Mouse (Mus musculus) kidney, embryonic 16.5 days (tissue): ENCODE results near the gene Lnp1. TPM values are rescaled to one million over a fixed set of nuclear protein-coding genes. Genes with fewer than 3 reads are reported as not detected.
"Not testable (repeated sequence)": the region's sequence is repeated elsewhere in the genome, so short reads cannot be mapped to it uniquely, and the experiment has no call there.

Experiments
- ATAC-seq: fragments of 200-750 bp; cut with Nextera tagmentation; 2 replicates; pipeline ENCODE4 v1.8.0; 2017; ENCODE audit warnings: moderate TSS enrichment; ENCODE audit not compliant: low FRiP score, low TSS enrichment
- H3K27ac ChIP-seq: fragments of 300-500 bp; sonication (generic); 2 replicates; pipeline ENCODE4 v1.5.1; 2014; ENCODE audit warnings: low read length
- H3K27me3 ChIP-seq: fragments of 300-500 bp; sonication (generic); 2 replicates; pipeline ENCODE4 v1.6.1; 2014; ENCODE audit warnings: low read length, control low read depth, mixed read lengths; ENCODE audit not compliant: insufficient read depth
- H3K36me3 ChIP-seq: fragments of 300-500 bp; sonication (generic); 2 replicates; pipeline ENCODE4 v1.6.1; 2014; ENCODE audit warnings: low read length, control low read depth, mixed read lengths; ENCODE audit not compliant: insufficient read depth
- H3K4me1 ChIP-seq: fragments of 300-500 bp; sonication (generic); 2 replicates; pipeline ENCODE4 v1.6.1; 2014; ENCODE audit warnings: low read length, control low read depth, mixed read lengths; ENCODE audit not compliant: insufficient read depth
- H3K4me2 ChIP-seq: fragments of 300-500 bp; sonication (generic); replicated peaks from 2 replicates; pipeline ENCODE4 v1.6.1; 2014; ENCODE audit warnings: low read depth, low read length
- H3K4me3 ChIP-seq: fragments of 300-500 bp; sonication (generic); 2 replicates; pipeline ENCODE4 v1.5.1; 2014; ENCODE audit warnings: mild to moderate bottlenecking, low read length
- H3K9ac ChIP-seq: fragments of 300-500 bp; sonication (generic); replicated peaks from 2 replicates; pipeline ENCODE4 v1.6.1; 2014; ENCODE audit warnings: low read length
- H3K9me3 ChIP-seq: fragments of 300-500 bp; sonication (generic); 2 replicates; pipeline ENCODE4 v1.6.1; 2016; ENCODE audit warnings: low read length, control low read depth
- WGBS: fragments of 180-500 bp; shearing (Covaris S2); extraction: QIAGEN DNeasy Blood & Tissue Kit; methylation state at CpG from one replicate; pipeline ENCODE4 v1.1.7; 2014; 5-methylcytosine and 5-hydroxymethylcytosine counted together
- polyA plus RNA-seq: library from polyadenylated mRNA; unstranded; fragments of >200 nt; fragmentation: Nextera tagmentation; extraction: Ambion mirVana; gene quantifications from 2 replicates; pipeline ENCODE4 v1.2.1, GENCODE M21; 2015

The Lnp1 gene
- polyA plus RNA-seq: not detected in 2 replicates

- 55% methylated on average over 3 of the region's 3 CpGs for WGBS
- Histone ChIP-seq H3K36me3 (no peaks in the 10 kb centered on the region), H3K4me2 (no peak within 1 kb of the TSS), H3K4me1 (no peaks in the 10 kb centered on the region), H3K9ac (no peak within 1 kb of the TSS), H3K4me3 (no peak within 1 kb of the TSS), H3K27ac (no peak within 1 kb of the TSS), H3K9me3 (no peaks in the 10 kb centered on the region), H3K27me3 (no peaks in the 10 kb centered on the region)
- ATAC-seq: no peak
Measured at GRCm38 (mm10) chr16:56928023-56928422, at the start of gene Lnp1. Gene Lnp1 (minus strand): TSS chr16:56928061.

GRCm38 (mm10) chr16:56974646-56975045 is 46.8 kb upstream of the Lnp1 start:
- Histone ChIP-seq H3K4me3 (no peak overlapping the region), H3K9me3 (peaks cover 3% of the 10 kb centered on the region; the same call in 1 of the 2 replicates), H3K27ac (no peak overlapping the region), H3K27me3 (no peaks in the 10 kb centered on the region), H3K9ac (no peak overlapping the region), H3K4me2 (no peak overlapping the region), H3K4me1 (no peaks in the 10 kb centered on the region), H3K36me3 (no peaks in the 10 kb centered on the region)
- no peak for ATAC-seq
- WGBS: 46% methylated on average over 3 of the region's 3 CpGs

- not testable (repeated sequence) for H3K27me3 ChIP-seq, ATAC-seq, H3K9ac ChIP-seq, H3K4me3 ChIP-seq, H3K4me2 ChIP-seq, H3K27ac ChIP-seq, H3K36me3 ChIP-seq, H3K9me3 ChIP-seq, H3K4me1 ChIP-seq
- 89% methylated on average over 2 of the region's 2 CpGs for WGBS
Measured at GRCm38 (mm10) chr16:56958311-56958710, 30.4 kb upstream of the Lnp1 start.

- H3K4me2 ChIP-seq: no peak overlapping the region
- no peaks in the 10 kb centered on the region for H3K9me3 ChIP-seq
- H3K27me3 ChIP-seq: no peaks in the 10 kb centered on the region
- H3K36me3 ChIP-seq: no peaks in the 10 kb centered on the region
- WGBS: 85% methylated on average over 5 of the region's 5 CpGs
- H3K9ac ChIP-seq: no peak overlapping the region
- H3K4me1 ChIP-seq: no peaks in the 10 kb centered on the region
- no peak overlapping the region for H3K27ac ChIP-seq
- ATAC-seq: no peak
- no peak overlapping the region for H3K4me3 ChIP-seq
Measured at GRCm38 (mm10) chr16:56949085-56949484, 21.2 kb upstream of the Lnp1 start.

- H3K4me3 ChIP-seq: no peak overlapping the region
- H3K27ac ChIP-seq: no peak overlapping the region
- no peak for ATAC-seq
- no peak overlapping the region for H3K9ac ChIP-seq
- WGBS: 85% methylated on average over 2 of the region's 2 CpGs
- no peak overlapping the region for H3K4me2 ChIP-seq
- no peaks in the 10 kb centered on the region for H3K27me3 ChIP-seq
- H3K4me1 ChIP-seq: no peaks in the 10 kb centered on the region
- no peaks in the 10 kb centered on the region for H3K9me3 ChIP-seq
- no peaks in the 10 kb centered on the region for H3K36me3 ChIP-seq
Measured at GRCm38 (mm10) chr16:56942341-56942740, 14.5 kb upstream of the Lnp1 start.

GRCm38 (mm10) chr16:56920102-56920657 is 7.7 kb downstream of the Lnp1 start:
- H3K4me3 ChIP-seq: no peak overlapping the region
- no peak overlapping the region for H3K9ac ChIP-seq
- WGBS: 23% methylated on average over 8 of the region's 8 CpGs
- H3K27me3 ChIP-seq: no peaks in the 10 kb centered on the region
- no peaks in the 10 kb centered on the region for H3K36me3 ChIP-seq
- H3K27ac ChIP-seq: no peak overlapping the region
- peak; percentile 78 for ATAC-seq
- H3K9me3 ChIP-seq: no peaks in the 10 kb centered on the region
- H3K4me1 ChIP-seq: no peaks in the 10 kb centered on the region
- no peak overlapping the region for H3K4me2 ChIP-seq

- H3K9ac ChIP-seq: no peak overlapping the region
- H3K9me3 ChIP-seq: no peaks in the 10 kb centered on the region
- no peak overlapping the region for H3K4me2 ChIP-seq
- ATAC-seq: no peak
- H3K27ac ChIP-seq: no peak overlapping the region
- no peaks in the 10 kb centered on the region for H3K27me3 ChIP-seq
- no peaks in the 10 kb centered on the region for H3K36me3 ChIP-seq
- 89% methylated on average over 7 of the region's 7 CpGs for WGBS
- no peaks in the 10 kb centered on the region for H3K4me1 ChIP-seq
- H3K4me3 ChIP-seq: no peak overlapping the region
Measured at GRCm38 (mm10) chr16:56917230-56917629, 10.6 kb downstream of the Lnp1 start.

GRCm38 (mm10) chr16:56908986-56909385 is 18.9 kb downstream of the Lnp1 start:
- 71% methylated on average over 5 of the region's 5 CpGs for WGBS
- no peak overlapping the region for H3K9ac ChIP-seq
- no peaks in the 10 kb centered on the region for H3K4me1 ChIP-seq
- no peak overlapping the region for H3K4me2 ChIP-seq
- no peaks in the 10 kb centered on the region for H3K9me3 ChIP-seq
- ATAC-seq: no peak
- H3K36me3 ChIP-seq: no peaks in the 10 kb centered on the region
- H3K27ac ChIP-seq: no peak overlapping the region
- no peaks in the 10 kb centered on the region for H3K27me3 ChIP-seq
- no peak overlapping the region for H3K4me3 ChIP-seq

- not testable (repeated sequence) for H3K4me3 ChIP-seq, H3K4me1 ChIP-seq, H3K4me2 ChIP-seq, H3K9ac ChIP-seq, H3K27me3 ChIP-seq, ATAC-seq, H3K27ac ChIP-seq, H3K36me3 ChIP-seq, H3K9me3 ChIP-seq
- 66% methylated on average over 3 of the region's 3 CpGs for WGBS
Measured at GRCm38 (mm10) chr16:56902206-56902605, 25.7 kb downstream of the Lnp1 start.

GRCm38 (mm10) chr16:56891583-56891982 is 36.3 kb downstream of the Lnp1 start:
- Histone ChIP-seq H3K4me1 (no peaks in the 10 kb centered on the region), H3K4me3 (no peak overlapping the region), H3K27ac (no peak overlapping the region), H3K4me2 (no peak overlapping the region), H3K27me3 (no peaks in the 10 kb centered on the region), H3K36me3 (no peaks in the 10 kb centered on the region), H3K9me3 (no peaks in the 10 kb centered on the region), H3K9ac (no peak overlapping the region)
- no peak for ATAC-seq
- 82% methylated on average over 5 of the region's 5 CpGs for WGBS
